Mouse (Mus musculus) liver (tissue): Measurements from ENCODE around the gene Pkp1.

Experiments
- DNase-seq: peaks from one replicate; pipeline ENCODE4 v3.0.0-alpha.2; 2020; ENCODE audit warnings: mixed read lengths

Pkp1 gene

DNA sequence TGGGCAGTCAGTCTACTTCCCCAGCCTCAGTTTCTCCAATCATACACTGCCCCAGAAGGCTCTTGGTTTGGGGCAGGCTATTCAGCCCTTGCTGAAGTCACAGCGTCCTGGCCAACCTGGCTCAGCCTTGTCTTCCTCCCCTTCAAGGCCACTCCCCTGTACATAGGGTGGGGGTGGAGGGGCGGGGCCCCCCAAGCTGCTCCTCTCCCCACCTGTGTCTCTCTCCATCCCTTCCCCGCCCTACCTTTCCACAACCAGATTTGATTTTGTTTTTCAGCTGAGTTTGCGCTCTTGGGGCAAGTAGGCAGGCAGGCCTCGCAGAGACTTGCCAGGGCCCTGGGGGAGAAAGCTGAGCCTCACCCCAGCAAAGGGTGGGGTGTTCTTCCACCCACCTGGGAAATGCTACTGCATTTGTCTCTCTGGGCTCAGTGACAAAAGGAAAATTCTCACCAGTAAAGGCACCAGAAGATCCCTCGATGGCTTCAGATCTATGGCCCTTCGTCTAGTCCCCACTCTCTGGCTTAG is 19.0 kb downstream of the Pkp1 start:
- no peak for DNase-seq

DNA sequence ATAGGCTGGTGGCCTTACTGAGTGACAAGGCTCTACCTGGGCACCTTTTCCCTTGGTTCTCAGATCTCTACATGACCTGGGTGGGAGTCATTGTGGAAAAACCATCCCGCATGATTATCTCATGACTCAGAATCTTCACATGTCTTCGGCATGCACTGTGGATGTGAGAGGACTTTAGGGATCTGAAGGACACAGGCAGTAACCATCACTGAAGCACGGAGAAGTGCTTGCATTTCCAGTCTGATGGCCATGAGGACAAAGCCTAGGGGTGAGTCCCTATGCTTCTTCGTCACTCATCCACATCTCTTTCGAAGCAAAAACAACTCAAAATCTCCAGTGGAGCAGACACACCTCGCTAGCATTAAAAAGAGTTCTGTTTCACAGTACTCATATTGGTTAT is 19.7 kb downstream of the Pkp1 start:
- DNase-seq = no peak

GRCm38 (mm10) chr1:135895367-135895766 is 23.6 kb downstream of the Pkp1 start:
- DNase-seq = no peak

DNA sequence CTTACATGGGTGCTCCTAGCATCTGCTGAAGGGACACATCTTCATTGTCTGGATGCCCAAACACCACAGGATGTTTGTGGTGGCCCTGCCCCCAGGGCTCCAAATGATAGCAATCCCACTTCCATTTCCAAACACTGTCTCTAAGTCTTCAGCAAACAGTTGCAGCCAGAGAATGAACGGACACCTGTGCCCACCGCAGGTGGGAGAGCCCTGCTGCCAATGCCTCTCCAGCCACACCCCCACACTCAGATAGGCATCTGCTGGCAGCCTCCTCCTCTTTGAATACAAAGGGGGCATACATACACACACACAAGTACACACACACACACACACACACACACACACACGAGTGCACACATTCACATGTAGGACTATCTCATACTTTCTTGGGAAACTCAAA is 25.6 kb downstream of the Pkp1 start:
- no peak for DNase-seq

DNA sequence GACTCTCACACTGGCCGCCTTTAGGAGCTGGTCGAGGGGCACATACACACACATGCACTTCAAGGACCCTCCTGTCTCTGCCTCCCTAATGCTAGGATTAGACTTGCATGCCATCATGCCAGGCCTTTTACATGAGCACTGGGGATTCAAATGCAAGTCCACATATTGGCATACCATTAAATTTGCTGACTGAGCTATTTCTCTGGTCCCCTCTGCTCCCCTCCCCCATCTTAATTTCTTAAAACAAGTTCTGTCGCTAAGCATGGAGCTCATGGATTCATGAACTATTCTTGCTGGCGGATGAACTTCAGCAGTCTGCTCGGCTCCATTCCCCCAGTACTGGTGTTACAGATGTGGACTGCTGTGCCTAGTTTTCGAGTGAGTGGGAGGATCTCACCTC is 26.2 kb downstream of the Pkp1 start:
- DNase-seq = no peak

DNA sequence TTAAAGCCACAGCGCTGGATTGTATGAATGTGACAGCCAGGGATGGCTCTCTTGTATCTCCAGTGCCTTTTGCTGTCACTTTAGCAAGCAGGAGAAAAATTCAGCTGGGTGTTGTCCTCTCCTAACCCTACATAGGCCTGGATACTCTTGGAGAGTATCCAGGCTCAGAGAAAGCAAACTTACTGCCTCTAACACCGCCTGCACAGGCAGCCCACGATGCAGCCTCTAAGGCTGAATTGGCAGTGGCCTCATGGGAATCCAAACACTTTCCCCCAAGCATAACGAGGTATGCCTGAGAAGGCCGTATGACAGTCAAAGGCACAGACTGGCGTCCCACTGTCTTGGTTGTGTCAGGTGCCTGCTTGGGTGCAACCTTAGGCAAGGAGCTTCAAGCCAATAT is 26.8 kb downstream of the Pkp1 start:
- DNase-seq = no peak

DNA sequence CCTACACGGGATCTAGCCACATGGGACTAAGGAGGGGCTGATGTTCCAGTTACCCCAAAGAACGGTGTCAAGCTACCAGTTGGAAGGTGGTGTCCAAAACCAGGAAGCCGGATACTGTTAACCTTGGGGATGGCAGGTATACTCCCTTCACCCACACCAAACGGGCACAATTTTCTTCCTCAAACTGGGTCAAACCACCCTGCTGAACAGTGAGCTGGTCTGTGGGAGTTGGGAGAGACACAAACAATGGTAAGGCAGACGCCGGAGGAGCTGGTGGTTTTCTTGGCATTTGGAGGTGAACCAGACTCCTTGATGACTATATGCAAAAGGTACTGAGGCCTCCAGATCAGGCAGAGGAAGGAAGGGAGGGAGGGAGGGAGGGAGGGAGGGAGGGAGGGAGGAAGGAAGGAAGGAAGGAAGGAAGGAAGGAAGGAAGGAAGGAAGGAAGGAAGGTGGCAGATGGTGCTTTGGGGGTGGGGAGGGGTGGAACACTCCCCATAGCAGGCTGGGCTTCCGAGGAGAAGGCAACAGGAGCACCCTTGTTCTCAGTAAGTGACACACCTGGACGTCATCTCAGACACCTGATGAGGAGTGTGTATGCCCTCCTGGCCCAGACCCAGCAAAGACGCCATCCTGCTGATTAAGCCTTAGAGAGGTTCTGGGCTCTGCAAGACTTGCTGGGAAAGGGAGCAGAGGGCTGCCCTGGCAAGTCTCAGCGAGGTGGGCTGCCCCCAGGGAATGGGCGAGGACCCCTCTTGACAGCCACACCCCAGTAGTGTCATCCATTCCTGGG is 27.4 kb downstream of the Pkp1 start:
- no peak for DNase-seq

DNA sequence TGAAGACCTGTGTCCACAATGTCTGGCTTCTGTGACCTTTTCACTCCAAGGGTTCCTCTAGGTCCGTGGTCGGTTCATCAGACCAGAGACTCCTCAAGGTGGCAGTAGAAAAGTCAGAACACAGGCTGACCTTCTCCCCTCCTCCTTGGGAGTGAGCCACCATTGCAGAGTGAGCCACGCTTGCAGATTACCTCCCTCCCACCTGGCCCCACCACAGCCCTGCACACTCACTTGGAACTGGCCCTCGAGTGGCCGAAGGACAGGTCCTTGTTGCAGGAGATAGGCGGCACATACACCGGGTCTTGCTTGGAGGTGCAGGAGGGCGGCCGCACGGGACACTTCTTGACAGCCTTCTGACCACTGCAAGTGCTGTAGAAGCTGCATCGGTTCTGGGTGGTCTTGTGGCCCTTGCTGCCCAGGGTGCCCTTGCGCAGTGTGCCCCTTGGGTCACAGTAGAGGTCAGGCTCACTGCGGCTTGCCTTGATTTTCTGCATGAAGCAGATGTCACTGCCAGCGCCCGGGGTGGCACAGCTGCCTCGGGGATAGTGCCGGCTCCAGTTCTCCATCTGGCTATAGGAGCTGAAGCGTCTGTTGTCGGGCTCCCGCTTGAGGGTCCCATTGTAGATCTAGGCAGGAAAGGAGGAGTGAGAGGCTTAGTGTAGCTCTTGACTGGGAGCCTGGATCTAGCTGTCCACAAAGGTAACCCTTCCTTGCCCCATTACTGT is 29.4 kb downstream of the Pkp1 start:
- no peak for DNase-seq

GRCm38 (mm10) chr1:135882385-135883109 is 36.5 kb downstream of the Pkp1 start:
- peak; percentile 76 for DNase-seq

- no peak for DNase-seq
Measured at GRCm38 (mm10) chr1:135877248-135877647, 41.8 kb downstream of the Pkp1 start.

DNA sequence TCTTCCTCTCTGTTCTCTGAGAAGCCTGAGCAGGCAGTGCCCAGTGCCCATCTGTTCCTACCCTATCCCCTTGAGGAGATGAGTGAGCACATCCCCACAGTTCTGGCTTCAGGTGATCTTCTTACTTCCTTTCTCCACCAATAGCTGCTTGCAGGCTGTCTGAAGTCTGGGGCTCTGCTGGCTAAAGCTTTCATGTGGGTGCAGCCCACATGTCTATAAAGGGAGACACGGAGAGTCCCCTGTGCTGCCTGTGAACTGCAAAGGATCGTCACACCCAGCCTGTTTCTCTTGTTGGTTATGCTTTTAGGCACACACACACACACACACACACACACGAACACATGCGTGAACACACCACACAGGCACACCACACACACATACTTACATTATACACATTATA is 46.0 kb downstream of the Pkp1 start:
- no peak for DNase-seq

DNA sequence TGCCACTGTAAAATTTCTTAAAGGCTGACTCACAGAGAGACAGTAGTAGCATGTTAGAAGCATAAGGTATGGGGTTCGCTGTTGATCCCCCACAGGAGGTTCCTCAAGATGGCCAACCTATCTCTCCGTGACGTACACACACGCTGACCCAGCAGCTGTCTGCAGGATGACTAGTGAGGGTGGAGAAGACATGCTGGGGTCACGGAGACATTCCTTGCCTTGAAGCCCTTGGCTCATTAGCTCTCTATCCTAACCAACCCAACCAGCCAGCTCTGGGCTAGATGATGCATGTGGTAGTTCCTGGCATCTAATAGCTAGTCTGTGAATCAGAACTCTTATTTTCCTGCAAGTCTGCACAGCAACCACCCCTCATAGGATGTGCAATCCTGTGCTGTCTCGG is 50.4 kb downstream of the Pkp1 start:
- no peak for DNase-seq

DNA sequence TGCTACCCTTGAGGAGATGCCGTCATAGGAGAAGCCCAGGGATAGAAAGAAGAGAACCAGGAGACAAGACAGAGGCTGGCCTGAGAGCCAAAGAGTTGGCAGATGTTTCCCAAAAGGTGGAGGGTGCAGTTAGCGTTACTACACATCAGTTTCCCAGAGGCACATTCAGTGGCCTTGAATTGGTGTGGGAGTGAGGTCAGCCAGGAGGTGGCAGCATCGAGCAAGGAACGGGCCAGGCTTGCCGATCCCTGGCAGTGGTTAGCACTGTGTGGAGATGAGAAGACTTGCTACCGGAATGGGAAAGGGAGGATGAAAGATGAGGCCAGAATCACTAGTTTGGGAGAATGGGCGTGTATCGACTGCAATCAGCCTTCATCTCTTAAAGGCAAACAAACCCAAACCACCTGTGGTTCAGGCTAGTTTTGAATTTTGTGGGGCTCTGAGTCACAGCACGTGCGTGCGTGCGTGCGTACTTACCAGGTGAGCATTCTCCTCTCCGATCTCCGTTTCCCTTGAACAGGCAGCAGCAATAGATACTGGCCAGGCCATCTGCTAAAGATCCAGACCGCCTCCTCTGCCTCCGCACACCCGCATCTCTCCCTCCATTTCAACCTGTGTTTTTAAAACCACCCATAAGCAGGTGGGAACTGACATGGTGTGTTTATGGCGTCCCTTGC is 53.4 kb downstream of the Pkp1 start:
- peak; percentile 83 for DNase-seq

- no peak for DNase-seq
Measured at GRCm38 (mm10) chr1:135864830-135865229, 54.2 kb downstream of the Pkp1 start.

GRCm38 (mm10) chr1:135863786-135864335 is 55.1 kb downstream of the Pkp1 start:
- DNase-seq = no peak

- no peak for DNase-seq
Measured at GRCm38 (mm10) chr1:135862561-135862960, 56.4 kb downstream of the Pkp1 start.

GRCm38 (mm10) chr1:135861980-135862552 is 56.9 kb downstream of the Pkp1 start:
- DNase-seq = no peak

DNA sequence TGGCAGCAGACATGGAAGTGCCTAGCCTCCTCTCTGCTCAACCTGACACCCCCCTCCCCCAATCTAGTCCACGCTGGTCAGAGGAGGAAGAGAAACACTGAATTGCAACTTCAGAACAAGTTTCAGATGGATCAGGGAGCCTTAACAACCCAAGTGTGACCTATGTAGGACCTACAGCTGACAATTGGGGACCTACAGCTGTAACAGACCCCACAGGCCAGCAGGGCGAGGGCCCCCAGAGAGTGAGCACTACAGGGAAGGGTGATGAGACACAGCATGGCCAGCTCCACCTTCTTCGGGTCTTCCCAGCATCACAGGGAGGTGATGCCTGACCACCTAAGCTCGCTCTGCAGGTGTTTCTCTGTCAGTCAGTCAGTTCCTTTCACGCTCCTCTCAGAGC is 57.9 kb downstream of the Pkp1 start:
- no peak for DNase-seq

GRCm38 (mm10) chr1:135858533-135858932 is 60.5 kb downstream of the Pkp1 start:
- no peak for DNase-seq

GRCm38 (mm10) chr1:135857137-135857775 is 61.8 kb downstream of the Pkp1 start:
- peak; percentile 36 for DNase-seq

DNA sequence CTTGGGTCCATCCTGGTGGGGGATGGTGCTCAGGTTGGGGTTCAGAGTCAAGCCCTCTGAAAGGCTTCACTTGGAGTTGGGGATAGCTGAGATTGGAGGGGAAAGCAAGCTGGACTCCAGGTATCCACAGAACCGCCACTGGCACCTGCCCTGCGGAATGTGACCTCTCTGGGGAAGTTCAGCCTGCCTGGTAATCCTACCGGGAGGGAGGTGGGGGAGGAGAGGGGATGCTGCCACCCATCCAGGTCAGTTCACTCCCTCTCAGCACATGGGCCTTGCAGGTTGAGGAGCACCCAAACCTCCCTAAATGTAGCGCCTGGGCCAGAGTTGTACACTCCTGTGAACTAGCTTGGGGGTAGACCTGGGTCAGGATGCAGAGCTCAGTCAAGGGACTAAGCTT is 62.9 kb downstream of the Pkp1 start:
- DNase-seq = no peak

- no peak for DNase-seq
Measured at GRCm38 (mm10) chr1:135855344-135855687, 63.7 kb downstream of the Pkp1 start.
